In genomic region chr12:100604540-100604939, GRCm38 (mm10) we compare ENCODE assay signal across 8 mouse cellular contexts.
DNase-seq lines count a peak whose midpoint lies in the region.

No protein-coding gene starts in this region.

- H3K36me3 ChIP-seq in splenic B cell, adult 2 months (ENCODE audit: control insufficient read depth, insufficient read depth, low read length, poor library complexity, severe bottlenecking), result no peaks in the 10 kb centered on the region; the same call in 1 of the 2 replicates

- peak; percentile 14 to 51 for DNase-seq in layer of hippocampus, postnatal 10 days (ENCODE audit: low spot score in 2 of 2)
- no peak for DNase-seq in layer of hippocampus, postnatal 25 days (ENCODE audit: extremely low spot score in 1 of 2, low spot score in 1 of 2)
- DNase-seq in adipocyte (ENCODE audit: low spot score), result peak; percentile 57
- peak; percentile 17 for DNase-seq in embryo, embryonic 11.5 days (ENCODE audit: low read depth, low spot score)
- DNase-seq in heart, postnatal 4 days, result peak; percentile 58
- peak; percentile 14 to 57 for DNase-seq in layer of hippocampus, postnatal 14 days (ENCODE audit: low spot score in 2 of 2)
- DNase-seq in mesoderm, embryonic 11.5 days (ENCODE audit: low read depth, low spot score), result peak; percentile 44
- peak; percentile 70 for DNase-seq in splenic B cell, adult 2 months (ENCODE audit: low read depth, low spot score)

- H3K27me3 ChIP-seq in splenic B cell, adult 2 months (ENCODE audit: control insufficient read depth, insufficient read depth, low read length, poor library complexity, severe bottlenecking), result no peaks in the 10 kb centered on the region

Comparison
In these comparisons a context has a peak if more than half of its experiments do, and no peak if none do; other contexts are left out.
1. DNase-seq: peak in layer of hippocampus, postnatal 10 days (2 of 2), adipocyte (single experiment), embryo, embryonic 11.5 days (single experiment), heart, postnatal 4 days (single experiment), layer of hippocampus, postnatal 14 days (2 of 2), mesoderm, embryonic 11.5 days (single experiment) and splenic B cell, adult 2 months (single experiment); none in layer of hippocampus, postnatal 25 days (0 of 2).